Comparison of ENCODE assay signal across 1 mouse cellular context in genomic region chr17:29637377-29637776, GRCm38 (mm10).
TF ChIP-seq lines count a peak whose summit lies in the region.

No protein-coding gene starts in this region.

TF ChIP-seq in MEL, 35 proteins besides CTCF, POLR2A, EP300 and RAD21 (continued from another document):
- TF ChIP-seq MYB (IDR thresholded peaks at IDR 0.05; ENCODE audit: low read depth, low read length): no peak
- peak; percentile 56 for TF ChIP-seq TCF12 (IDR thresholded peaks at IDR 0.05; ENCODE audit: low read depth, low read length)
- TF ChIP-seq GABPA (IDR thresholded peaks at IDR 0.05; ENCODE audit: low read depth, low read length): no peak
- no peak for TF ChIP-seq UBTF (IDR thresholded peaks at IDR 0.05; ENCODE audit: borderline replicate concordance, insufficient read depth, low read depth, low read length)
- no peak for TF ChIP-seq POLR2AphosphoS5 (IDR thresholded peaks at IDR 0.05; ENCODE audit: borderline replicate concordance, low read depth, low read length)
- no peak for TF ChIP-seq BHLHE40 (IDR thresholded peaks at IDR 0.05; ENCODE audit: borderline replicate concordance, low read depth, low read length)
- TF ChIP-seq ZKSCAN1 (IDR thresholded peaks at IDR 0.05; ENCODE audit: low read depth, low read length): no peak
- peak; percentile 76 for TF ChIP-seq SIN3A (IDR thresholded peaks at IDR 0.05; ENCODE audit: low read length)
- no peak for TF ChIP-seq ZMIZ1 (IDR thresholded peaks at IDR 0.05; ENCODE audit: low read depth, low read length)
- TF ChIP-seq ELF1 (IDR thresholded peaks at IDR 0.05; ENCODE audit: low read depth, low read length): peak; percentile 73
- TF ChIP-seq USF1 (IDR thresholded peaks at IDR 0.05; ENCODE audit: low read depth, low read length): no peak
- TF ChIP-seq MAX (IDR thresholded peaks at IDR 0.05; ENCODE audit: low read length): 0 out of 2 replicates have a peak, but pooled peaks have one; percentile 35
- 0 out of 2 replicates have a peak, but pooled peaks have one; percentile 17 for TF ChIP-seq RCOR1 (IDR thresholded peaks at IDR 0.05; ENCODE audit: low read depth, low read length)
- TF ChIP-seq ZC3H11A (IDR thresholded peaks at IDR 0.05; ENCODE audit: low read depth, low read length): no peak
- TF ChIP-seq MAZ (IDR thresholded peaks at IDR 0.05; ENCODE audit: low read depth, low read length): 0 out of 2 replicates have a peak, but pooled peaks have one; percentile 25
- no peak for TF ChIP-seq CHD2 (IDR thresholded peaks at IDR 0.05; ENCODE audit: low read length)
- 0 out of 2 replicates have a peak, but pooled peaks have one; percentile 3 for TF ChIP-seq TAL1 (IDR thresholded peaks at IDR 0.05; ENCODE audit: low read length)
- TF ChIP-seq MYC (IDR thresholded peaks at IDR 0.05; ENCODE audit: low read depth, low read length): 0 out of 2 replicates have a peak, but pooled peaks have one; percentile 15
- no peak for TF ChIP-seq SMC3 (IDR thresholded peaks at IDR 0.05; ENCODE audit: low read depth, low read length)
- TF ChIP-seq KAT2A (conservative IDR thresholded peaks at IDR 0.05; ENCODE audit: low read depth, low read length): no peak
- TF ChIP-seq HCFC1 (IDR thresholded peaks at IDR 0.05; ENCODE audit: low read depth, low read length): no peak
- no peak for TF ChIP-seq CHD1 (IDR thresholded peaks at IDR 0.05; ENCODE audit: low read depth, low read length)
- TF ChIP-seq USF2 (IDR thresholded peaks at IDR 0.05; ENCODE audit: borderline replicate concordance in 1 of 2, insufficient read depth in 1 of 2, low read depth in 1 of 2, low read length in 2 of 2): no peak
TF ChIP-seq in MEL: peak in this region for 12.
